Mouse (Mus musculus) layer of hippocampus, adult 18-20 months (tissue): ENCODE data around the gene Dapk2. TPM values are rescaled to one million over a fixed set of nuclear protein-coding genes. Genes with fewer than 3 reads are reported as not detected.

Experiments used
- DNase-seq, 2 experiments: peaks; one replicate each; pipeline ENCODE4 v3.0.0; 2022; ENCODE audit warnings: low spot score in 2 of 2
- total RNA-seq, 2 experiments: library from RNA; stranded (reverse); gene quantifications; 2 replicates each; pipeline ENCODE4 v1.2.3; 2021

Gene Dapk2
- total RNA-seq, 2 experiments from 2014 or later, result 0.76 to 0.92 TPM

- no peak for DNase-seq
Observed at GRCm38 (mm10) chr9:66183023-66183422, 25.0 kb downstream of the Dapk2 start.

GRCm38 (mm10) chr9:66184572-66184971 lies 26.5 kb downstream of the Dapk2 start:
- no peak for DNase-seq

GRCm38 (mm10) chr9:66186426-66186825 lies 28.4 kb downstream of the Dapk2 start:
- DNase-seq, result no peak

- no peak for DNase-seq
Observed at GRCm38 (mm10) chr9:66189026-66189425, 31.0 kb downstream of the Dapk2 start.

GRCm38 (mm10) chr9:66194003-66194402 lies 36.0 kb downstream of the Dapk2 start:
- no peak for DNase-seq

GRCm38 (mm10) chr9:66196561-66196960 lies 38.5 kb downstream of the Dapk2 start:
- no peak for DNase-seq

- no peak for DNase-seq
Observed at GRCm38 (mm10) chr9:66198533-66198932, 40.5 kb downstream of the Dapk2 start.

- no peak for DNase-seq
Observed at GRCm38 (mm10) chr9:66199657-66200410, 41.8 kb downstream of the Dapk2 start.

- no peak for DNase-seq
Observed at GRCm38 (mm10) chr9:66200411-66200789, 42.4 kb downstream of the Dapk2 start.

- no peak for DNase-seq
Observed at GRCm38 (mm10) chr9:66201665-66202064, 43.6 kb downstream of the Dapk2 start.

GRCm38 (mm10) chr9:66202463-66202862 lies 44.4 kb downstream of the Dapk2 start:
- no peak for DNase-seq

- peak; percentile 22 to 46 for DNase-seq
Observed at GRCm38 (mm10) chr9:66205702-66206101, 47.7 kb downstream of the Dapk2 start.

- DNase-seq, result no peak
Observed at GRCm38 (mm10) chr9:66206825-66207224, 48.8 kb downstream of the Dapk2 start.

GRCm38 (mm10) chr9:66211420-66211819 lies 53.4 kb downstream of the Dapk2 start:
- DNase-seq, result no peak

GRCm38 (mm10) chr9:66212088-66212487 lies 54.1 kb downstream of the Dapk2 start:
- DNase-seq, result no peak

GRCm38 (mm10) chr9:66212802-66213201 lies 54.8 kb downstream of the Dapk2 start:
- no peak for DNase-seq

GRCm38 (mm10) chr9:66213386-66214032 lies 55.5 kb downstream of the Dapk2 start:
- no peak for DNase-seq

- DNase-seq, result no peak
Observed at GRCm38 (mm10) chr9:66215551-66215950, 57.5 kb downstream of the Dapk2 start.

GRCm38 (mm10) chr9:66217970-66218369 lies 59.9 kb downstream of the Dapk2 start:
- DNase-seq, result no peak

- DNase-seq, result no peak
Observed at GRCm38 (mm10) chr9:66218917-66219725, 61.1 kb downstream of the Dapk2 start.

- no peak for DNase-seq
Observed at GRCm38 (mm10) chr9:66223872-66224271, 65.8 kb downstream of the Dapk2 start.
